Mouse (Mus musculus) fat pad, adult 2 months (tissue): Measurements from ENCODE around the gene Btd.
A peak's percentile ranks its signal among the peaks of the same experiment; 100 is the strongest.

Experiments
- DNase-seq: peaks from one replicate; pipeline ENCODE4 v3.0.0-alpha.2; 2011; ENCODE audit warnings: low read depth, low spot score; ENCODE audit errors: extremely low read depth

Btd gene

DNA sequence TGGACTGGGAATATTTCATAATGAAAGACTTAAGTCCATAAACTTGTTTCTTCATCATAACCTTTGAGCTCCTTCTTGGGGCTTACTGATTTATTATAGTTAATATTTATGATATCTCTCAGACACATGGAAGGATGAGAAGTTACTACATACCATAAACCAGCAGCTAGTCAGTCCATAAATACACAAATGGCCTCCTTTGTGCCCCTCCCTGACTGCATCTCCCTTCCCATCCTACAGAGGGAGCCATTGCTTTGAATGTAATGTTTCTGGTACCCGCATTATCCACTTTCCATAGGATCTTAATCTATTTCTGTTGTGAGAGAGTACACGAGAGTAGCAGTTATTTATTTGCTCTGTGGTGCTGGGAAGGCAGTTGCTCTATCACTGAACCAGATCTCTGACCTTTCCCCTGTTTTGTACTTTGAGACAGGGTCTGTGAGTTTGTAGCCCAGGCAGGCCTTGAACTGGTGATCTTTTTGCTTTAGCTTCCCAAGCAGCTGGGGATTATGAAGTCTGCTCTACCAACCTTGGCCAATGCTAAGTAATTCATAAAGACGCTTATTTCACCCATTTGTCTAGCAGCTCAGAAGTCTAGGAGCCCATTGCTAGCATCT lies 4.2 kb downstream of the Btd start:
- DNase-seq = peak; percentile 65

GRCm38 (mm10) chr14:31645920-31646319 lies 5.1 kb downstream of the Btd start:
- DNase-seq = peak; percentile 94

DNA sequence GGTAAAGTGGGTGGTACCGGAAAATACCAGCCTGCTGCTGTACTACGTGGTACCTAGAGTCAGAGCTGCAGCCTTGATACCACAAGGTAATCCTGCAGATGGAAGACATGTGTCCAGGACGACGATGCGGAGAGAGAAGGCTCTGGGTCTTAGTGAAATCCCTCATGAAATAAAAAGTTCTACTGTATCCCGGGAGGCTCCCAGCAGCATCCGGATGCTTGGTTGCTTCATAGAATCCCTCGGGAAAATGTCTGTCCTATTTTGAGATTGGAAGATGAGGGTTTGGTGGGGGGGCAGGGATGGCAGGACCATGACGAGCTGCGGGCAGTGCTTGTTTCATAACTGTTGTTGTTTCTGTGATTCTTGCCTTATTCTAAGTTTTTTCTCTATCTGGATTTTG lies 7.2 kb downstream of the Btd start:
- DNase-seq = no peak

DNA sequence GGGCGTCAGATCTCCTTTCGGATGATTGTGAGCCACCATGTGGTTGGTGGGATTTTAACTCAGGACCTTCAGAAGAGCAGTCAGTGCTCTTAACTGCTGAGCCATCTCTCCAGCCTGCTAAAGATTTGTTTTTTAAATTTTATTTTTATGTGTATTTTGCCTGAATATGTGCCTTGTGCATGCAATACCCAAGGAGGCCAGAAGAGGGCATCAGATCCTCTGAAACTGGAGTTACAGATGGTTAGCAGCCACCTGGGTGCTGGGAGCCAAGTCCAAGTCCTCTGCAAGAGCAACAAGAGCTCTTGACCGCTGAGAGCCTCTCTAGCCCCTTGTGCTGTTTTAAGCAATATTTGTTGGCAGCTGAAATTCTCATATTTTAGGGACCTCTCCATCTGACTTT lies 9.5 kb downstream of the Btd start:
- DNase-seq = no peak

DNA sequence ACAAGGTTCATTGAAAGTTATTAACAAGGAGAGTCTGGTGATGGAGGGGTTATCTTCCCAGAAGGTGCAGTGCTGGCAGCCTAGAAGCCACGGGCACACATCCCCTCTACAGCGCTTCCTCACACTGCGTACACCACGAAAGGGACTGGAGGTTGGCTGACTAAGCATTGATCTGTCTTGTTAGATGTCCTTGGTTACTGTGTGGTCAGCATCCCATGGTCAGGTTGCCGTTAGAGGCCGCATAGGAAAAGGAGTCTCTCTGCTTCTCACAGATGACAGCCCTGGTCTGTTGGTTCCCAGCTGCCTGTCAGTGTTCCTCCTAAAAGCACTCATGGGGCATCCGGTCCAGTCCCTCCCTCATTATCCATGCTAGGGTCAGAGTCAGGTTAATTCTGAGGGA lies 10.4 kb downstream of the Btd start:
- DNase-seq = no peak

DNA sequence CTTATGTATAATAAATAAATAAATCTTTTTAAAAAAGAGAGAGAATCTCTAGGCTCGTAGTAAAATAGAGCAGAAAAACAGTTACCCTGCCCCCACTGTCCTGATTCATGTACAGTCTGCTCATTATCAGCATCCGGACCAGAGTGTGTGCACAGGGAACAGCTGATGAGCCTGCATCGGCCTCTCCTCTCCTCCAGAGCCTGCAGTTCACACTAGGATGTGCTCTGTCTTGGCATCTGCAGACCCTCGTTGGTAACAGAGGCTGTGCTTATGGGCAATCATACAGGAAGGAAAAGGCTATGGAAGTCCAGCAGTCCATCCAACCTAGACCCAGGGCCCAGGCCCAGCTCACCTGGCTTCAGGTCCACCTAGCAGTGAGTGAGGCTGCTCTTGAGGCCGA lies 11.3 kb downstream of the Btd start:
- DNase-seq = no peak

DNA sequence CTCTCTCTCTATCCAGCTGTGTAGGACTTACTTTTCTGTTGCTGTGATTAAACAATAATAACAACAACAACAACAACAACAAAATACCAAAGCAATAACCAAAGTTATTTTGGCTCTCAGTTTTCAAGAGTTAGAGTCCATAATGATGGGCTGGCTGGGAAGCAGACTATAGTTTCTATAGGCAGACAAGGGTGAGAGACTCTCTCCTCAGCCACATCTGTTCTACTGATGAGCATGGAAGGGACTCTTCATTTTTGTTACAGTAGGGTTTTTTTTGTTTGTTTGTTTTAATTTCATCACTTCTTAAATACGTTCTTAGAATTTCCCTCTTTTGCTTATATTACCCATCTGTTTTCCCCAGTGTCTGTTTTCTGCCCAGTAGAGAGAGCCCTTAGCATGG lies 11.8 kb downstream of the Btd start:
- DNase-seq = no peak

- no peak for DNase-seq
These were observed 12.5 kb downstream of the Btd start for GRCm38 (mm10) chr14:31653101-31653875.

DNA sequence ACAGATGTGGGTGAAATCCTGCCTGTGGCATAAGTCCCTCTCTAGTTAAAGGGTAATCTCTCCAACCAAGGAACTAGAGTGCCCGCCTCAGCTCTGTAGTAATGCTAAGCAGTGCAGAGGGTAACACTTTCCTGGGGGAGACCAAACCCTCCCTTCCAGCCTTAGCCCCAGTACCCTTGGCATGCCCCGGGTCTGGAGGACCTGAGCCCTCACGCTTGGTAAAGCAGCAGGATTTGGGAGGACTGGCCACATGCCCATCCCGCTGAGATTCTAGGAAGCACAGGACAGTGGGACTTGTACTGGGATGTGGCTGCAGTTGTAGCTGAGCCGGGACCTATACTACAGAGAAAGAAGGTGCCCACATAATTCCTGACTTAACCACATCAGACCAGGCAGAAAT lies 14.0 kb downstream of the Btd start:
- DNase-seq = no peak

DNA sequence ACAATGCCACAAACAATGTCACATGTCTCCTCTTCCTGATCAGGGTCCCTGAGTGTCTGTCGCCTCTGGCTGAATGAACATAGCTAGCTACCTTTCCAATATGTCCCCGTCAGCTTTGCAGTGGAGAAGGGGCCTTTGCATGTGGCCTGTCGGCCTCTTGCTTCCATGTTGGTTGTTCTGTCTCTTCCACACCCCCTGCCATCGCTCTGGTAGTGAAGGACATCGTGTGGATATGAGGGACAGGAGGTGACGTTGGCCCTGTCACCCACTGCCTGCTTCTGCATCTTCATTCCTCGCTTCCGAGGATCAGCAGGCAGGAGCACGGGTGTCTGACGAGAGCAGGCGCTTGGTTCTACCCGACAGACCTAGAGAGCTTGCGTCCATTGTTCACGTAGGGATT lies 14.6 kb downstream of the Btd start:
- no peak for DNase-seq

DNA sequence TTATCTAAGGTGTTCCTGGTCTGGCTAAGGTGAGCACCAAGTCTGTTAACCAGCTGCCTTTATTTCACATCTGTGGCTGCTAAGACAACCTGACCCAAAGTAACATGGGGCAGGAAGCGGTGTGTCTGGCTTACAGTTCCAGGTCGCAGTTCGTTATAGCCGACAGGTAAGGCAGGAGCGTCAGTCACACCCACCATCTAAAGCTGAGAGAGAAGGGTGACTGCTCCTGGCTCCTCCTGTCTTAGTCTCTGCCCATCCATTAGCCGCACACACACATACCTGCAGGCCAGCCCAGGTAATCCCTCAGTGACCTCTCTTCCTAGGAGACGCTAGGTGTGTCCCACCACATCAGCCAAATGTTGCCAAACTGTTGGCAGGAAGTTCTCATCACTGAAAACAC lies 15.6 kb downstream of the Btd start:
- no peak for DNase-seq

DNA sequence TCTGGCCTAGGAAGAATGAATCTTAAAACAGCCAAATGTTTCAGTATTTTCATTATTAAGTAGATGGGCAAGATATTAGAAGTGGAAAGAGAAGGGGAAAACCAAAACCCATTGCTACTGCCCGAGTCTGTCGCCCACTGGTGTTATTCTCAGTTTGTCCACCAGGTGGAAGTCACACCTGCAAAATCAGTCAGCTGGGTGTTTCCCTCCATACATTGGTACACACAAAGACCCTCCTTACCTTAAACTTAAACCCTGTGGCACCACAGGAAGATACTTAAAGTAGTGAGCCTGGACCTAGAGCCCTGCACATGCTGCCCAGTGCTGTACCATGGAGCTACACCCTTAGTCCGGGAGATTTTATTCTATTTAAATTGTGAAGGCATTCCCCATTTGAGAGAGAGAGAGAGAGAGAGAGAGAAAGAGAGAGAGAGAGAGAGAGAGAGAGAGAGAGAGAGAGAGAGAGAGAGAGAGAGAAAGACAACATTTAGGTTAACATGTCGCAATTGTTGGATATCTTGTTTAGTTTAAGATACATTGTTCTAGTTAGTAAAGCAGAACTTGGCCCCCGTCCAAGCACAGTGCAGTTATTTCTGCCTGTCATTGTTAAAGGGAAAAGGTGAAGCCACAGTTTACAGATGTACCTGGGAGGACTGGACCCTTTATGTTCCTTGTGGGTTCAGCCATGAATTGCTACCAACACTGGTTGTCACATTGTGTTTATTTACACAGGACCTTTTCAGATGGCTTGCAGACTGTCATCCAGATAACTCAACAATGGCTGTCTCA lies 16.2 kb downstream of the Btd start:
- DNase-seq = no peak

GRCm38 (mm10) chr14:31658126-31658680 lies 17.4 kb downstream of the Btd start:
- DNase-seq = no peak

GRCm38 (mm10) chr14:31659501-31660181 lies 18.8 kb downstream of the Btd start:
- no peak for DNase-seq

DNA sequence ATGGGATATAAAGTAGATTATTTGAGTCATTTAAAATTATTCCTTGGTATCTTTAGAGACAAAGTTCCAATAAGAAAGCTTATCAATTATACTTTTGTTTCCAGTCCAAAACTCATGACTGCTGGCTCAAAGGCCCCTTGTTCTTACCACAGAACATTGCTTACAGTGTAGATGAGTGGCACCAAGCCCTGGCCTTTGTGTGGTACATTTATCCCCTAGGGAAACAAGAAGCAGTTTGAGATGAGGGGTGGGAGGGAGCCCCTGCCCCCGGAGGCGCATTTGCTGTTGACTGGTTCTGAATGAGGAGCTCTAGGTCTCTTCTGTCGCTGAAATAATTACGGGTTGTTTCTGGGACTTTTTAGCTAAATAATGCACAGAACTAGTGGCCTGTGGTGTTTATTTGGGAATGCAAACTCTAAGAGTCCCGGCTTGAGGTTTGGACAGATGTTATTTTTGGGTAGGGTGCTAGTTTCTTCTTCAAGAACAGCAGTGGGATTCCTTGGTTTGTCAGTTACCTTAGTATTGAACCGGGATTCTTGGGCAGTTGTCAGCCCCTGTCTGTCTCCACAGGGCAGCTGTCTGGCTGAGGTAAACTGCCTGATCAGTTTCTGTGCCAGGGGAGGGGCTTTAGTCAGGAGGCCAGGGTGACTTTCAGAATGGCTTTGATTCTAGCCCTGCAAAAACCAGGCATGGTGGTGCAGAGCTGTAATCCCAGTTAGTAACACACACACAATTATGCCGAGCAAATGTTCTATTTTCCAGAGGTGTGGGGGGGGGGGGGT lies 19.7 kb downstream of the Btd start:
- no peak for DNase-seq

DNA sequence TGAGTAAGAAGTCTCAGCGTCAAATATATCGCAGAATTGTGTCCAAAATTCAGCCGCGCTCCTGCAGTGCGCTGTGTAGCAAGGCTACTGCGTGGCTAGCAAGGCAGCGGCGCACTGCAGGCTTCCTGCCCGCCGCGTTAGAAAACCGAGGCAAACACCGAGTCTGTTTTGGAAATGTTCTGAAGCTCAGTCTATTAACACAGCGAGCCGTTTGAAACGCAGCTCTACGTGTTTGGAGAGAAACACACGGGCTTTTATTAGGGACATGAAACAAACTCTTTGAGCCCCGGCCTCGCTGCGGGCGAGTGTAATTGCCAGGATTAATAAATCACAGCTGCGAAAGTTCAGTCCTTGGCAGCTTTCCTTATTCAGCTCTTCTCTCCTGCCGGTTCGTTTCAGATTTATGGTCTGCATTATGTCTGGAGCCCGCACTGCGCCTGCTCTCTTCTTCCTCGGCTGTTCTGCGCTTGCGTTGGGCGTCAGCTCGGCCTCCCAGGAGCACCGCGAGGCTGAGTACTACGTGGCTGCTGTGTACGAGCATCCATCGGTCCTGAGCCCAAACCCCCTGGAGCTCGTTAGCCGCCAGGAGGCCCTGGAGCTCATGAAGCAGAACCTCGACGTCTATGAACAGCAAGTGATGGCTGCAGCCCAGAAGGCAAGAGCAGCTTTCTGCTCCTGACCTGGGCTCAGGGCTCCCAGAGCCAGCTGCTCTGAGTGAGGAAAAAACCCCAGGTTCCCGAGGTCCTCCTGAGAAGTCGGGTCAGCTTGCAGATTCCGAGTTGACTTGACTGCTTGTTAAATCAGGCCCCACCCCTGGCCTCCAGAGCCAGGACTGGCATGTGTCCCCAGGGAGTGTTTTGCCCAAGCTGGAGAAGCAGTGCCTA lies 21.1 kb downstream of the Btd start:
- DNase-seq = no peak

DNA sequence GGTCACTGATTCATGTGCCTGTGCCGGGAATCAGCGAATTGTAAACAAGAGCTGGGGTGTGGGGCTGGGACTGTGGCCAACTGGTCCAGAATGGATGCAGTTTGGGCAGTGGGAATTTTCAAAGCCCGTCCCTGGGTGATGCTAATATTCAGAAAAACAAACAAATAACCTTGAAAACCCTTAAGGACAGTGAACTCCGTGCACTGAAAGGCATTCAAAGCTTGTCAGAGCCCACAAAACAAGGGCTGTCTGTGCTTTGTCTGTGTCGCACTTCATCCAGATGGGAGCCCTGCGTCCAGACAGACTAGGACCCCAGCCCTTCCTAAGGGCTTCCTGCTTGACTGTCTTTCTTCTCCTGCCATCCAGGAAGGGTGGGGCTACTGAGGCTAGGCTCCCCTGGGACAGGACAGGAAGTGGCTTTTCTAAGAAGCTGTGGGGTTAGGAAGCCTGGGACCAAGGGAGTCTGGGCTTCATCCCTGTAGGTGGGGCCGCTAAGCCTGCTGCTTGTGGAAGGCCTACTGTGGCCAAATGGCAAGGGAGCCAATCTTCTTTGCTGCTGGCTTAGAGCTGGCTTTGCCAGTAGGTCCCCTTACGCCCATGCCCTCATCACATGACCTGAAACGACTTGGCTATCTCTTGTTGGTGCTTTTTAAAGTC lies 21.9 kb downstream of the Btd start:
- DNase-seq = no peak

DNA sequence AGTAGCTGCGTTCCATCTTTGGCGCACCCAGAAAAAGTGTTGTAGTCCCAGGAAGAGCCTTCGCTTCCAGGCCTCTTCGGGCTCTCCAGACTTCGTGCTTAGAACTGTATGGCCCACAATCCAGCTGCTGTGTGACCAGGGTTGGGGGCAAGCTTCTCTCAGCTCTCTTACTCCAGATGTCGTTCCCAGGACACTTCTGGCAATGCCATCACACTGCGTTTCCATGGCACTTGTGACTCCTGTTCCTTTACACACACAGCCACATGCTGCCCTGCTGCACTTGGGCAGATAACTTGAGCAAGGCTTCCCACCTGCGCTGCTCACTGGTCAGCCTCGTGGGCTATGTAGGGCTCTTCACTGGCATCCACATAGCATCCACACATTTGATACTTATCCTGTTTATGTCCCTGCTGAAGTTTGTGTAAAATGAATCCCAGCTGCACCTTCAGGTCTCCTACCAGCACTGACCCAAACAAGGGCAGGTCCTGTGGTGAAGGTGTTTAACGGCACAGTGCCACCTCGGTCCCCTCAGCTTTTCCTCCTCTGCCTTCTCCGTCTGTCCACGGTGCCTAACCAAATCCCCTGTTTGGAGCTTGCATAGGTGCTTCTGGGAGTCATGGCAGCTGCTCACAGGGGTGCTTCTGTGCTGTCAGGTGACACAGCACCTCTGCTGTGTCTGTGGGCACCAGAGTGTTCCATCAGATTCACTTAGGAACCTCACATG lies 22.7 kb downstream of the Btd start:
- DNase-seq = no peak
